In genomic region chr13:107878980-107879379, GRCm38 (mm10) we compare ENCODE assay signal across 19 mouse cellular contexts.
"Had no signal": no experiment of that assay in that cellular context is flagged by ENCODE, and none has a peak within 500 bp of the region (broad histone marks: within the 10 kb centered on the region; RNA-seq: fewer than 3 reads in every experiment).

No protein-coding gene starts in this region.

- H3K4me3 ChIP-seq: liver, embryonic 15.5 days; midbrain, embryonic 10.5 days; midbrain, embryonic 12.5 days; myocyte; neural tube, embryonic 13.5 days; neural tube, embryonic 15.5 days; stomach, embryonic 15.5 days had no signal

- H3K4me2 ChIP-seq: liver, embryonic 15.5 days; midbrain, embryonic 12.5 days; neural tube, embryonic 13.5 days; neural tube, embryonic 15.5 days; stomach, embryonic 15.5 days had no signal

- H3K9me3 ChIP-seq: liver, embryonic 15.5 days; midbrain, embryonic 10.5 days; midbrain, embryonic 12.5 days; neural tube, embryonic 15.5 days; stomach, embryonic 15.5 days had no signal

- H3K4me1 ChIP-seq: liver, embryonic 15.5 days; stomach, embryonic 15.5 days had no signal

- H3K36me3 ChIP-seq: liver, embryonic 15.5 days; midbrain, embryonic 12.5 days; neural tube, embryonic 13.5 days; stomach, embryonic 15.5 days had no signal

- DNase-seq: lung, adult 2 months; right cerebral cortex, adult 18-20 months; right cerebral cortex, postnatal 25 days; right cerebral cortex, postnatal 4 days; spleen, adult 18-20 months; thymus, adult 2 months; thymus, postnatal 25 days; thymus, postnatal 4 days had no signal

- H3K27ac ChIP-seq: liver, embryonic 15.5 days; macrophage; midbrain, embryonic 10.5 days; midbrain, embryonic 12.5 days; neural tube, embryonic 13.5 days; neural tube, embryonic 15.5 days; stomach, embryonic 15.5 days; stomach, postnatal 0 days had no signal

- H3K27me3 ChIP-seq: midbrain, embryonic 12.5 days; neural tube, embryonic 13.5 days; neural tube, embryonic 15.5 days; stomach, embryonic 15.5 days had no signal

- ATAC-seq: midbrain, embryonic 16.5 days had no signal

- H3K9ac ChIP-seq: liver, embryonic 15.5 days; liver, postnatal 0 days; midbrain, embryonic 12.5 days; neural tube, embryonic 13.5 days; neural tube, embryonic 15.5 days; stomach, embryonic 15.5 days had no signal
